Mouse (Mus musculus): ENCODE data around the gene Chchd10.

Chchd10 gene

GRCm38 (mm10) chr10:75949053-75950045 lies 16.4 kb downstream of the Chchd10 start:
- DNase-seq (ENCODE audit: low spot score in 2 of 2) = no peak

GRCm38 (mm10) chr10:75950791-75951210 lies 17.9 kb downstream of the Chchd10 start:
- DNase-seq (ENCODE audit: low spot score in 2 of 2) = no peak

- DNase-seq (ENCODE audit: low spot score in 2 of 2) = peak in 1 of 2 experiments; percentile 55
These were observed 18.6 kb downstream of the Chchd10 start for GRCm38 (mm10) chr10:75951424-75952050.

- DNase-seq (ENCODE audit: low spot score in 2 of 2) = no peak
These were observed 21.5 kb downstream of the Chchd10 start, which contains the start of gene Gm5134 for GRCm38 (mm10) chr10:75954381-75954811. TSS of gene Gm5134 (plus strand) at chr10:75954514.

GRCm38 (mm10) chr10:75973846-75974245 lies 40.9 kb downstream of the Chchd10 start:
- DNase-seq (ENCODE audit: low spot score in 2 of 2) = no peak

GRCm38 (mm10) chr10:75975216-75975615 lies 42.3 kb downstream of the Chchd10 start:
- no peak for DNase-seq (ENCODE audit: low spot score in 2 of 2)

GRCm38 (mm10) chr10:75978119-75978834 lies 45.3 kb downstream of the Chchd10 start:
- no peak for DNase-seq (ENCODE audit: low spot score in 2 of 2)

GRCm38 (mm10) chr10:75978835-75979157 lies 45.9 kb downstream of the Chchd10 start:
- DNase-seq (ENCODE audit: low spot score in 2 of 2) = no peak

- no peak for DNase-seq (ENCODE audit: low spot score in 2 of 2)
These were observed 46.5 kb downstream of the Chchd10 start for GRCm38 (mm10) chr10:75979432-75979831.
